Mouse (Mus musculus): ENCODE measurements around the gene Arih2. TPM values are rescaled to one million over a fixed set of nuclear protein-coding genes. Genes with fewer than 3 reads are reported as not detected.

Arih2 gene
- total and polyA plus RNA-seq, 3 experiments = 25.9 to 45.5 (median 42.5) TPM

GRCm38 (mm10) chr9:108691371-108691770, 42.2 kb upstream of the Arih2 start:
- Histone ChIP-seq H3K9ac (ENCODE audit: low read depth, low read length) (peak overlapping the region; percentile 72), H3K27me3 (ENCODE audit: control insufficient read depth, insufficient read depth, low read length) (no peaks in the 10 kb centered on the region), H3K36me3 (ENCODE audit: control insufficient read depth, insufficient read depth, low read length) (peaks cover 2% of the 10 kb centered on the region; the same call in 1 of the 2 replicates), H3K4me3 (peak overlapping the region; percentile 93), H3K79me2 (replicated peaks; ENCODE audit: control insufficient read depth, insufficient read depth, low read length) (no peaks in the 10 kb centered on the region; the same call in 1 of the 2 replicates), H3K27ac (peak overlapping the region; percentile 77), H3K4me1 (ENCODE audit: control insufficient read depth, insufficient read depth, low read length) (peaks cover 5% of the 10 kb centered on the region; the same call in 1 of the 2 replicates)
- peak; percentile 18 to 25 for DNase-seq
- intact Hi-C loops (cut with DNase I) = loop anchor here (5.0 kb wide), 1 partner anchor 44 kb away; the partner anchor contains the start of gene Arih2
- no peak for TF ChIP-seq EP300 (IDR thresholded peaks at IDR 0.05; ENCODE audit: insufficient read depth, low read depth, low read length)
- TF ChIP-seq POLR2A (IDR thresholded peaks at IDR 0.05; ENCODE audit: insufficient read depth, low read depth, low read length) = no peak
- TF ChIP-seq CTCF (IDR thresholded peaks at IDR 0.05) = no peak
- WGBS = 58% methylated on average over 8 of the region's 8 CpGs

GRCm38 (mm10) chr9:108690914-108691313, 41.7 kb upstream of the Arih2 start:
- H3K27me3 ChIP-seq (ENCODE audit: control insufficient read depth, insufficient read depth, low read length) = no peaks in the 10 kb centered on the region
- WGBS = 89% methylated on average over 6 of the region's 6 CpGs
- H3K4me3 ChIP-seq = no peak overlapping the region
- no peak for DNase-seq
- no peak overlapping the region for H3K27ac ChIP-seq
- H3K9ac ChIP-seq (ENCODE audit: low read depth, low read length) = no peak overlapping the region
- H3K36me3 ChIP-seq (ENCODE audit: control insufficient read depth, insufficient read depth, low read length) = peaks cover 2% of the 10 kb centered on the region; the same call in 1 of the 2 replicates
- H3K79me2 ChIP-seq (replicated peaks; ENCODE audit: control insufficient read depth, insufficient read depth, low read length) = no peaks in the 10 kb centered on the region
- H3K4me1 ChIP-seq (ENCODE audit: control insufficient read depth, insufficient read depth, low read length) = peaks cover 5% of the 10 kb centered on the region; the same call in 1 of the 2 replicates
- intact Hi-C loops (cut with DNase I) = loop anchor here (5.0 kb wide), 1 partner anchor 44 kb away; the partner anchor contains the start of gene Arih2
- no peak for TF ChIP-seq EP300 (IDR thresholded peaks at IDR 0.05; ENCODE audit: insufficient read depth, low read depth, low read length)
- TF ChIP-seq CTCF (IDR thresholded peaks at IDR 0.05) = no peak
- no peak for TF ChIP-seq POLR2A (IDR thresholded peaks at IDR 0.05; ENCODE audit: insufficient read depth, low read depth, low read length)

GRCm38 (mm10) chr9:108689993-108690392, 40.8 kb upstream of the Arih2 start:
- DNase-seq = no peak
- Histone ChIP-seq H3K27me3 (ENCODE audit: control insufficient read depth, insufficient read depth, low read length) (no peaks in the 10 kb centered on the region), H3K36me3 (ENCODE audit: control insufficient read depth, insufficient read depth, low read length) (peaks cover 2% of the 10 kb centered on the region; the same call in 1 of the 2 replicates), H3K4me3 (no peak overlapping the region), H3K4me1 (ENCODE audit: control insufficient read depth, insufficient read depth, low read length) (peaks cover 5% of the 10 kb centered on the region; the same call in 1 of the 2 replicates), H3K79me2 (replicated peaks; ENCODE audit: control insufficient read depth, insufficient read depth, low read length) (no peaks in the 10 kb centered on the region), H3K27ac (no peak overlapping the region), H3K9ac (ENCODE audit: low read depth, low read length) (no peak overlapping the region)
- intact Hi-C loops (cut with DNase I) = loop anchor here (5.0 kb wide), 1 partner anchor 43 kb away; the partner anchor contains the start of gene Arih2
- 87% methylated on average over 1 of the region's 1 CpGs for WGBS
- TF ChIP-seq EP300 (IDR thresholded peaks at IDR 0.05; ENCODE audit: insufficient read depth, low read depth, low read length) (no peak), CTCF (IDR thresholded peaks at IDR 0.05) (no peak), POLR2A (IDR thresholded peaks at IDR 0.05; ENCODE audit: insufficient read depth, low read depth, low read length) (no peak)

- WGBS = 96% methylated on average over 1 of the region's 1 CpGs
- TF ChIP-seq POLR2A (IDR thresholded peaks at IDR 0.05; ENCODE audit: insufficient read depth, low read depth, low read length) (no peak), EP300 (IDR thresholded peaks at IDR 0.05; ENCODE audit: insufficient read depth, low read depth, low read length) (no peak), CTCF (IDR thresholded peaks at IDR 0.05) (no peak)
- no peak within 1 kb of the TSS for H3K9ac ChIP-seq (ENCODE audit: low read depth, low read length)
- DNase-seq = no peak
- no peaks in the 10 kb centered on the region for H3K27me3 ChIP-seq (ENCODE audit: control insufficient read depth, insufficient read depth, low read length)
- no peaks in the 10 kb centered on the region for H3K79me2 ChIP-seq (replicated peaks; ENCODE audit: control insufficient read depth, insufficient read depth, low read length)
- H3K36me3 ChIP-seq (ENCODE audit: control insufficient read depth, insufficient read depth, low read length) = peaks cover 2% of the 10 kb centered on the region; the same call in 1 of the 2 replicates
- no peak within 1 kb of the TSS for H3K27ac ChIP-seq
- H3K4me1 ChIP-seq (ENCODE audit: control insufficient read depth, insufficient read depth, low read length) = peaks cover 5% of the 10 kb centered on the region; the same call in 1 of the 2 replicates
- intact Hi-C loops (cut with DNase I) = no loop called here
- H3K4me3 ChIP-seq = no peak within 1 kb of the TSS
Observed at GRCm38 (mm10) chr9:108689106-108689505, 39.9 kb upstream of the Arih2 start, which contains the start of gene Prkar2a. Gene Prkar2a, plus strand, starts transcription at chr9:108689314.

DNA sequence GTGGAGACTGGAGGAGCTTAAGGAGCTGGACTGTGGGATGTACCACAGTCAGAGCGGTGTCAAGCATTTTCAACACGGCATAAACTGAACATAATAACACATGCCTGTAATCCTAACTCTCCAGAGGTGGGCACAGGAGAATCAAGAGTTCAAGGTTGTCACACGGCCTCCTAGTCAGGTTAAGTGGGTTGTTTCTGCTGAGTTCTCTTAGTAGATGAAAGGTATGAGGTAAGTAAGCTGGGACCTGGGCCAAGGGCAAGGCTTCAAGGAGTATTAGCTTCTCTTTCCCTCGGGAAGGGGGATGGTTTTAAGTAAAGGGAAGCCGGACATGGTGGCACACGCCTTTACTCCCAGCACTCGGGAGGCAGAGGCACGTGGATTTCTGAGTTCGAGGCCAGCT, 39.3 kb upstream of the Arih2 start:
- H3K4me1 ChIP-seq (ENCODE audit: control insufficient read depth, insufficient read depth, low read length) = peaks cover 5% of the 10 kb centered on the region; the same call in 1 of the 2 replicates
- H3K36me3 ChIP-seq (ENCODE audit: control insufficient read depth, insufficient read depth, low read length) = peaks cover 2% of the 10 kb centered on the region; the same call in 1 of the 2 replicates
- H3K27me3 ChIP-seq (ENCODE audit: control insufficient read depth, insufficient read depth, low read length) = no peaks in the 10 kb centered on the region
- no peak overlapping the region for H3K4me3 ChIP-seq
- TF ChIP-seq CTCF (IDR thresholded peaks at IDR 0.05) (no peak), POLR2A (IDR thresholded peaks at IDR 0.05; ENCODE audit: insufficient read depth, low read depth, low read length) (no peak), EP300 (IDR thresholded peaks at IDR 0.05; ENCODE audit: insufficient read depth, low read depth, low read length) (no peak)
- 70% methylated on average over 9 of the region's 9 CpGs for WGBS
- H3K9ac ChIP-seq (ENCODE audit: low read depth, low read length) = no peak overlapping the region
- no peaks in the 10 kb centered on the region for H3K79me2 ChIP-seq (replicated peaks; ENCODE audit: control insufficient read depth, insufficient read depth, low read length)
- no peak for DNase-seq
- intact Hi-C loops (cut with DNase I) = no loop called here
- no peak overlapping the region for H3K27ac ChIP-seq

DNA sequence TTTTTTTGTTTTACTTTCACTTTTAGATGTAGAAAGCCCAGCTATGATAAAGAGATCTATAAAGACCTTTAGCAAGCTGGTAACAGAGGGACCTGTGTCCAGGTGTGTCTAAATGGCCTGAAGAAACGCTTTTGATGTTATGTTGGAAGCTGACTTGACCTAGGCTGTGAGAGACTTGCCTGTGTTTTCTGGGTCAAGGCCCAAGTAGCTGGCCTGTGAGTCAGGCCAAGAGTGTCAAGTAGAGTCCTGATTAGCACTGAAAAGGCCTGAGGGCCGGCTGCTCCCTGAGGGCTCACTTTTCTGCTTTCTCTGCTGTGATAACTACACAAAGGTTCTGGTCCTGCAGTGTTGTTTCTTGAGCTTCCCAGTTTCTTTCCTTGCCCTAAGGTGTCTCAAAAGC, 38.5 kb upstream of the Arih2 start:
- no peak for DNase-seq
- intact Hi-C loops (cut with DNase I) = no loop called here
- TF ChIP-seq CTCF (IDR thresholded peaks at IDR 0.05) (no peak), POLR2A (IDR thresholded peaks at IDR 0.05; ENCODE audit: insufficient read depth, low read depth, low read length) (no peak), EP300 (IDR thresholded peaks at IDR 0.05; ENCODE audit: insufficient read depth, low read depth, low read length) (no peak)
- H3K9ac ChIP-seq (ENCODE audit: low read depth, low read length) = no peak overlapping the region
- H3K4me3 ChIP-seq = no peak overlapping the region
- WGBS = 51% methylated on average over 2 of the region's 2 CpGs
- H3K79me2 ChIP-seq (replicated peaks; ENCODE audit: control insufficient read depth, insufficient read depth, low read length) = no peaks in the 10 kb centered on the region
- no peak overlapping the region for H3K27ac ChIP-seq
- H3K36me3 ChIP-seq (ENCODE audit: control insufficient read depth, insufficient read depth, low read length) = no peaks in the 10 kb centered on the region
- H3K27me3 ChIP-seq (ENCODE audit: control insufficient read depth, insufficient read depth, low read length) = no peaks in the 10 kb centered on the region
- H3K4me1 ChIP-seq (ENCODE audit: control insufficient read depth, insufficient read depth, low read length) = 0 out of 2 replicates have a peak, but pooled peaks cover 3% of the 10 kb centered on the region

Measured in heart, adult 2 months (tissue).